Mouse (Mus musculus) embryonic facial prominence, embryonic 15.5 days (tissue): ENCODE results near the gene A630001G21Rik. TPM values are rescaled to one million over a fixed set of nuclear protein-coding genes. Genes with fewer than 3 reads are reported as not detected.
A peak's percentile ranks its signal among the peaks of the same experiment; 100 is the strongest.

Experiments used
- ATAC-seq: fragments of 200-750 bp; cut with Nextera tagmentation; 2 replicates; pipeline ENCODE4 v1.8.0; 2017; ENCODE audit warnings: low read depth, moderate TSS enrichment; ENCODE audit not compliant: insufficient number of reproducible peaks, low FRiP score, low TSS enrichment
- H3K27ac ChIP-seq: fragments of 300-500 bp; sonication (generic); replicated peaks from 2 replicates; pipeline ENCODE4 v1.5.1; 2015; ENCODE audit warnings: mild to moderate bottlenecking, inconsistent platforms
- H3K27me3 ChIP-seq: fragments of 300-500 bp; sonication (generic); 2 replicates; pipeline ENCODE4 v1.6.1; 2015; ENCODE audit warnings: inconsistent platforms
- H3K36me3 ChIP-seq: fragments of 300-500 bp; sonication (generic); 2 replicates; pipeline ENCODE4 v1.6.1; 2015; ENCODE audit warnings: mild to moderate bottlenecking, inconsistent platforms
- H3K4me1 ChIP-seq: fragments of 300-500 bp; sonication (generic); 2 replicates; pipeline ENCODE4 v1.6.1; 2015; ENCODE audit warnings: inconsistent platforms
- H3K4me2 ChIP-seq: fragments of 300-500 bp; sonication (generic); replicated peaks from 2 replicates; pipeline ENCODE4 v1.6.1; 2015; ENCODE audit warnings: mild to moderate bottlenecking, inconsistent platforms
- H3K4me3 ChIP-seq: fragments of 300-500 bp; sonication (generic); replicated peaks from 2 replicates; pipeline ENCODE4 v1.5.1; 2015; ENCODE audit warnings: mild to moderate bottlenecking, inconsistent platforms
- H3K9ac ChIP-seq: fragments of 300-500 bp; sonication (generic); 2 replicates; pipeline ENCODE4 v1.6.1; 2015; ENCODE audit warnings: inconsistent platforms
- H3K9me3 ChIP-seq: fragments of 300-500 bp; sonication (generic); replicated peaks from 2 replicates; pipeline ENCODE4 v1.6.1; 2016; ENCODE audit warnings: inconsistent platforms
- WGBS: fragments of 180-500 bp; shearing (Covaris S2); methylation state at CpG from one replicate; pipeline ENCODE4 v1.1.7; 2015; 5-methylcytosine and 5-hydroxymethylcytosine counted together
- polyA plus RNA-seq: library from polyadenylated mRNA; unstranded; fragments of >200 nt; fragmentation: Nextera tagmentation; extraction: Ambion mirVana; gene quantifications from 2 replicates; pipeline ENCODE4 v1.2.1, GENCODE M21; 2015

The A630001G21Rik gene
- polyA plus RNA-seq, 1 experiment from 2014 or later = 1.7 TPM

- H3K4me1 ChIP-seq = 0 out of 2 replicates have a peak, but pooled peaks cover 8% of the 10 kb centered on the region
- H3K27ac ChIP-seq = no peak overlapping the region
- no peak overlapping the region for H3K4me2 ChIP-seq
- no peaks in the 10 kb centered on the region for H3K27me3 ChIP-seq
- no peak overlapping the region for H3K9ac ChIP-seq
- no peaks in the 10 kb centered on the region for H3K9me3 ChIP-seq
- no peak overlapping the region for H3K4me3 ChIP-seq
- H3K36me3 ChIP-seq = no peaks in the 10 kb centered on the region
- WGBS = 67% methylated on average over 3 of the region's 3 CpGs
- ATAC-seq = no peak
Measured at GRCm38 (mm10) chr1:85771976-85772375, 6.5 kb downstream of the A630001G21Rik start.

GRCm38 (mm10) chr1:85767754-85768153 lies 10.7 kb downstream of the A630001G21Rik start:
- Histone ChIP-seq H3K9ac (no peak overlapping the region), H3K4me2 (no peak overlapping the region), H3K36me3 (no peaks in the 10 kb centered on the region), H3K4me3 (no peak overlapping the region), H3K9me3 (no peaks in the 10 kb centered on the region), H3K27ac (no peak overlapping the region), H3K27me3 (no peaks in the 10 kb centered on the region), H3K4me1 (no peaks in the 10 kb centered on the region)
- no peak for ATAC-seq
- 62% methylated on average over 1 of the region's 1 CpGs for WGBS

- Histone ChIP-seq H3K4me3 (no peak overlapping the region), H3K9me3 (no peaks in the 10 kb centered on the region), H3K36me3 (no peaks in the 10 kb centered on the region), H3K9ac (no peak overlapping the region), H3K4me2 (no peak overlapping the region), H3K4me1 (0 out of 2 replicates have a peak, but pooled peaks cover 4% of the 10 kb centered on the region), H3K27me3 (no peaks in the 10 kb centered on the region), H3K27ac (no peak overlapping the region)
- ATAC-seq = no peak
- WGBS = 71% methylated on average over 3 of the region's 3 CpGs
Measured at GRCm38 (mm10) chr1:85766120-85766519, 12.3 kb downstream of the A630001G21Rik start.

GRCm38 (mm10) chr1:85764291-85764690 lies 14.2 kb downstream of the A630001G21Rik start:
- 72% methylated on average over 4 of the region's 4 CpGs for WGBS
- ATAC-seq = no peak
- no peaks in the 10 kb centered on the region for H3K36me3 ChIP-seq

GRCm38 (mm10) chr1:85763386-85763785 lies 15.1 kb downstream of the A630001G21Rik start:
- H3K4me1 ChIP-seq = 0 out of 2 replicates have a peak, but pooled peaks cover 7% of the 10 kb centered on the region
- no peak overlapping the region for H3K27ac ChIP-seq
- no peaks in the 10 kb centered on the region for H3K27me3 ChIP-seq
- H3K36me3 ChIP-seq = no peaks in the 10 kb centered on the region
- ATAC-seq = no peak; the same call in 1 of the 2 replicates
- H3K9me3 ChIP-seq = no peaks in the 10 kb centered on the region
- H3K4me2 ChIP-seq = no peak overlapping the region
- WGBS = 75% methylated on average over 6 of the region's 6 CpGs
- no peak overlapping the region for H3K9ac ChIP-seq
- H3K4me3 ChIP-seq = no peak overlapping the region

More at GRCm38 (mm10) chr1:85764291-85764690, 14.2 kb downstream of the A630001G21Rik start:
- Histone ChIP-seq H3K9me3 (no peaks in the 10 kb centered on the region), H3K27ac (no peak overlapping the region), H3K4me3 (no peak overlapping the region), H3K27me3 (no peaks in the 10 kb centered on the region), H3K9ac (no peak overlapping the region), H3K4me1 (0 out of 2 replicates have a peak, but pooled peaks cover 4% of the 10 kb centered on the region), H3K4me2 (no peak overlapping the region)

GRCm38 (mm10) chr1:85761665-85762064 lies 16.8 kb downstream of the A630001G21Rik start:
- 0 out of 2 replicates have a peak overlapping the region, but pooled peaks have one; percentile 12 for H3K27ac ChIP-seq
- H3K4me2 ChIP-seq = no peak overlapping the region
- no peak overlapping the region for H3K9ac ChIP-seq
- no peak for ATAC-seq
- H3K9me3 ChIP-seq = no peaks in the 10 kb centered on the region
- no peak overlapping the region for H3K4me3 ChIP-seq
- H3K36me3 ChIP-seq = no peaks in the 10 kb centered on the region
- 0 out of 2 replicates have a peak, but pooled peaks cover 9% of the 10 kb centered on the region for H3K4me1 ChIP-seq
- WGBS = 73% methylated on average over 4 of the region's 4 CpGs
- H3K27me3 ChIP-seq = no peaks in the 10 kb centered on the region

- no peak for ATAC-seq
- Histone ChIP-seq H3K4me2 (no peak overlapping the region), H3K27ac (peak overlapping the region; percentile 48; the same call in 1 of the 2 replicates), H3K9me3 (no peaks in the 10 kb centered on the region), H3K9ac (no peak overlapping the region), H3K4me3 (no peak overlapping the region), H3K4me1 (0 out of 2 replicates have a peak, but pooled peaks cover 9% of the 10 kb centered on the region), H3K27me3 (no peaks in the 10 kb centered on the region), H3K36me3 (no peaks in the 10 kb centered on the region)
- WGBS = 11% methylated on average over 1 of the region's 1 CpGs
Measured at GRCm38 (mm10) chr1:85758969-85759293, 19.5 kb downstream of the A630001G21Rik start.

GRCm38 (mm10) chr1:85758231-85758968 lies 20.0 kb downstream of the A630001G21Rik start:
- Histone ChIP-seq H3K27ac (peak overlapping the region; percentile 48), H3K36me3 (no peaks in the 10 kb centered on the region), H3K4me2 (no peak overlapping the region)

GRCm38 (mm10) chr1:85757531-85758230 lies 20.8 kb downstream of the A630001G21Rik start:
- Histone ChIP-seq H3K36me3 (no peaks in the 10 kb centered on the region), H3K4me2 (no peak overlapping the region), H3K27me3 (no peaks in the 10 kb centered on the region), H3K9ac (no peak overlapping the region), H3K9me3 (no peaks in the 10 kb centered on the region), H3K27ac (peak overlapping the region; percentile 22; the same call in 1 of the 2 replicates), H3K4me3 (no peak overlapping the region), H3K4me1 (0 out of 2 replicates have a peak, but pooled peaks cover 9% of the 10 kb centered on the region)
- no peak for ATAC-seq
- 72% methylated on average over 6 of the region's 6 CpGs for whole genome bisulfite sequencing

More at GRCm38 (mm10) chr1:85758231-85758968, 20.0 kb downstream of the A630001G21Rik start:
- H3K4me1 ChIP-seq = 0 out of 2 replicates have a peak, but pooled peaks cover 9% of the 10 kb centered on the region
- no peak overlapping the region for H3K9ac ChIP-seq
- 30% methylated on average over 14 of the region's 14 CpGs for WGBS
- peak; percentile 79; the same call in 1 of the 2 replicates for ATAC-seq
- H3K27me3 ChIP-seq = no peaks in the 10 kb centered on the region
- no peak overlapping the region for H3K4me3 ChIP-seq
- H3K9me3 ChIP-seq = no peaks in the 10 kb centered on the region

- Histone ChIP-seq H3K9ac (no peak overlapping the region), H3K27me3 (no peaks in the 10 kb centered on the region), H3K4me1 (peaks cover 15% of the 10 kb centered on the region; the same call in 1 of the 2 replicates), H3K9me3 (no peaks in the 10 kb centered on the region), H3K4me2 (no peak overlapping the region), H3K4me3 (no peak overlapping the region), H3K27ac (peak overlapping the region; percentile 74), H3K36me3 (no peaks in the 10 kb centered on the region)
- 63% methylated on average over 11 of the region's 11 CpGs for WGBS
- ATAC-seq = peak; percentile 39; the same call in 1 of the 2 replicates
Measured at GRCm38 (mm10) chr1:85751932-85752680, 26.3 kb downstream of the A630001G21Rik start.
